Mouse (Mus musculus) forebrain, embryonic 14.5 days (tissue): ENCODE results near the gene Golph3. TPM values are rescaled to one million over a fixed set of nuclear protein-coding genes. Genes with fewer than 3 reads are reported as not detected.
A peak's percentile ranks its signal among the peaks of the same experiment; 100 is the strongest.

Source experiments
- ATAC-seq: fragments of 200-750 bp; cut with Nextera tagmentation; 2 replicates; pipeline ENCODE4 v1.8.0; 2017; ENCODE audit warnings: mild to moderate bottlenecking, moderate library complexity
- DNase-seq: peaks from one replicate; pipeline ENCODE4 v3.0.0-alpha.2; 2015; ENCODE audit warnings: low spot score
- H3K27ac ChIP-seq: fragments of 300-500 bp; sonication (generic); 2 replicates; pipeline ENCODE4 v1.5.1; 2014; ENCODE audit warnings: low read depth, mild to moderate bottlenecking, control low read depth, low read length, moderate library complexity
- H3K27me3 ChIP-seq: fragments of 300-500 bp; sonication (generic); replicated peaks from 2 replicates; pipeline ENCODE4 v1.6.1; 2014; ENCODE audit warnings: low read length, control low read depth, mixed read lengths; ENCODE audit not compliant: control insufficient read depth, insufficient read depth
- H3K36me3 ChIP-seq: fragments of 300-500 bp; sonication (generic); 2 replicates; pipeline ENCODE4 v1.6.1; 2014; ENCODE audit warnings: low read length, control low read depth; ENCODE audit not compliant: control insufficient read depth, insufficient read depth
- H3K4me1 ChIP-seq: fragments of 300-500 bp; sonication (generic); 2 replicates; pipeline ENCODE4 v1.6.1; 2014; ENCODE audit warnings: antibody characterized with exemption, low read length, control low read depth; ENCODE audit not compliant: control insufficient read depth, insufficient read depth
- H3K4me2 ChIP-seq: fragments of 300-500 bp; sonication (generic); 2 replicates; pipeline ENCODE4 v1.6.1; 2014; ENCODE audit warnings: mild to moderate bottlenecking, control low read depth, low read length
- H3K4me3 ChIP-seq: fragments of 300-500 bp; sonication (generic); 2 replicates; pipeline ENCODE4 v1.5.1; 2014; ENCODE audit warnings: low read depth, low read length, control low read depth
- H3K9ac ChIP-seq: fragments of 300-500 bp; sonication (generic); 2 replicates; pipeline ENCODE4 v1.6.1; 2014; ENCODE audit warnings: mild to moderate bottlenecking, low read length, control low read depth, moderate library complexity
- H3K9me3 ChIP-seq: fragments of 300-500 bp; sonication (generic); replicated peaks from 2 replicates; pipeline ENCODE4 v1.6.1; 2016; ENCODE audit warnings: low read length, control low read depth, mixed read lengths; ENCODE audit not compliant: control insufficient read depth
- WGBS: fragments of 180-500 bp; shearing (Covaris S2); extraction: QIAGEN DNeasy Blood & Tissue Kit; methylation state at CpG from one replicate; pipeline ENCODE4 v1.1.7; 2014; 5-methylcytosine and 5-hydroxymethylcytosine counted together
- polyA plus RNA-seq: library from polyadenylated mRNA; unstranded; fragments of >200 nt; fragmentation: Nextera tagmentation; extraction: Ambion mirVana; gene quantifications from 2 replicates; pipeline ENCODE4 v1.2.1, GENCODE M21; 2014

The Golph3 gene
- polyA plus RNA-seq, 1 experiment from 2014 or later, result 83.0 TPM

GRCm38 (mm10) chr15:12357459-12357858 lies 36.2 kb downstream of the Golph3 start:
- peaks cover 22% of the 10 kb centered on the region for H3K36me3 ChIP-seq
- H3K27ac ChIP-seq, result no peak overlapping the region
- no peak overlapping the region for H3K9ac ChIP-seq
- ATAC-seq (no peak), DNase-seq (no peak)
- no peak overlapping the region for H3K4me3 ChIP-seq
- H3K4me2 ChIP-seq, result no peak overlapping the region
- H3K9me3 ChIP-seq, result no peaks in the 10 kb centered on the region
- H3K27me3 ChIP-seq, result no peaks in the 10 kb centered on the region
- no peaks in the 10 kb centered on the region for H3K4me1 ChIP-seq

GRCm38 (mm10) chr15:12358384-12358783 lies 37.1 kb downstream of the Golph3 start:
- Histone ChIP-seq H3K27me3 (no peaks in the 10 kb centered on the region), H3K4me3 (no peak overlapping the region), H3K4me1 (no peaks in the 10 kb centered on the region), H3K36me3 (peaks cover 19% of the 10 kb centered on the region), H3K4me2 (no peak overlapping the region), H3K9me3 (no peaks in the 10 kb centered on the region), H3K9ac (no peak overlapping the region), H3K27ac (no peak overlapping the region)
- 95% methylated on average over 5 of the region's 5 CpGs for WGBS
- ATAC-seq (no peak), DNase-seq (no peak)

- no peaks in the 10 kb centered on the region for H3K27me3 ChIP-seq
- no peak overlapping the region for H3K4me2 ChIP-seq
- ATAC-seq (no peak), DNase-seq (no peak)
- no peak overlapping the region for H3K9ac ChIP-seq
- peaks cover 5% of the 10 kb centered on the region for H3K4me1 ChIP-seq
- WGBS, result 83% methylated on average over 19 of the region's 19 CpGs
- no peaks in the 10 kb centered on the region for H3K9me3 ChIP-seq
- H3K27ac ChIP-seq, result no peak overlapping the region
- H3K36me3 ChIP-seq, result 0 out of 2 replicates have a peak, but pooled peaks cover 4% of the 10 kb centered on the region
- H3K4me3 ChIP-seq, result no peak overlapping the region
Observed at GRCm38 (mm10) chr15:12360519-12361212, 39.4 kb downstream of the Golph3 start.

GRCm38 (mm10) chr15:12362001-12362700 lies 40.9 kb downstream of the Golph3 start:
- Histone ChIP-seq H3K4me3 (no peak overlapping the region), H3K27me3 (no peaks in the 10 kb centered on the region), H3K9me3 (no peaks in the 10 kb centered on the region), H3K4me1 (peaks cover 14% of the 10 kb centered on the region), H3K4me2 (no peak overlapping the region), H3K9ac (no peak overlapping the region), H3K36me3 (no peaks in the 10 kb centered on the region), H3K27ac (no peak overlapping the region)
- 87% methylated on average over 14 of the region's 14 CpGs for WGBS
- ATAC-seq (no peak), DNase-seq (no peak)

GRCm38 (mm10) chr15:12362701-12363040 lies 41.4 kb downstream of the Golph3 start:
- 86% methylated on average over 6 of the region's 6 CpGs for WGBS
- H3K4me2 ChIP-seq, result no peak overlapping the region
- H3K9ac ChIP-seq, result no peak overlapping the region
- H3K27ac ChIP-seq, result no peak overlapping the region
- no peak overlapping the region for H3K4me3 ChIP-seq
- DNase-seq, result no peak
- H3K36me3 ChIP-seq, result no peaks in the 10 kb centered on the region
- H3K4me1 ChIP-seq, result peaks cover 15% of the 10 kb centered on the region
- H3K9me3 ChIP-seq, result no peaks in the 10 kb centered on the region
- no peaks in the 10 kb centered on the region for H3K27me3 ChIP-seq
- no peak for ATAC-seq

- no peak overlapping the region for H3K4me3 ChIP-seq
- H3K27ac ChIP-seq, result no peak overlapping the region
- H3K4me2 ChIP-seq, result no peak overlapping the region
- 90% methylated on average over 4 of the region's 4 CpGs for WGBS
- peaks cover 18% of the 10 kb centered on the region for H3K4me1 ChIP-seq
- DNase-seq, result no peak
- ATAC-seq, result no peak
- no peaks in the 10 kb centered on the region for H3K27me3 ChIP-seq
- no peaks in the 10 kb centered on the region for H3K36me3 ChIP-seq
- no peaks in the 10 kb centered on the region for H3K9me3 ChIP-seq
- no peak overlapping the region for H3K9ac ChIP-seq
Observed at GRCm38 (mm10) chr15:12364096-12364495, 42.8 kb downstream of the Golph3 start.

GRCm38 (mm10) chr15:12365416-12366071 lies 44.3 kb downstream of the Golph3 start:
- ATAC-seq (peak; percentile 16; the same call in 1 of the 2 replicates), DNase-seq (no peak)
- Histone ChIP-seq H3K4me1 (peaks cover 18% of the 10 kb centered on the region), H3K9ac (no peak overlapping the region), H3K4me3 (no peak overlapping the region), H3K9me3 (no peaks in the 10 kb centered on the region), H3K27me3 (no peaks in the 10 kb centered on the region), H3K36me3 (no peaks in the 10 kb centered on the region), H3K27ac (peak overlapping the region; percentile 74), H3K4me2 (no peak overlapping the region)
- WGBS, result 78% methylated on average over 15 of the region's 15 CpGs

GRCm38 (mm10) chr15:12366072-12366469 lies 44.8 kb downstream of the Golph3 start:
- H3K4me2 ChIP-seq, result no peak overlapping the region
- 9% methylated on average over 3 of the region's 3 CpGs for WGBS
- no peaks in the 10 kb centered on the region for H3K27me3 ChIP-seq

More at GRCm38 (mm10) chr15:12366072-12366469, 44.8 kb downstream of the Golph3 start:
- Histone ChIP-seq H3K27ac (peak overlapping the region; percentile 74), H3K9me3 (no peaks in the 10 kb centered on the region), H3K4me1 (peaks cover 18% of the 10 kb centered on the region), H3K4me3 (no peak overlapping the region), H3K36me3 (no peaks in the 10 kb centered on the region), H3K9ac (no peak overlapping the region)
- ATAC-seq (peak; percentile 91), DNase-seq (peak; percentile 94)
